Mouse (Mus musculus) stomach, embryonic 16.5 days (tissue): ENCODE data around the gene Vopp1. TPM values are rescaled to one million over a fixed set of nuclear protein-coding genes. Genes with fewer than 3 reads are reported as not detected.
A peak's percentile ranks its signal among the peaks of the same experiment; 100 is the strongest.

ENCODE experiments used
- ATAC-seq: fragments of 200-750 bp; cut with Nextera tagmentation; 2 replicates; pipeline ENCODE4 v1.8.0; 2017; ENCODE audit warnings: moderate number of reproducible peaks, moderate TSS enrichment; ENCODE audit not compliant: insufficient read depth, low FRiP score
- H3K27ac ChIP-seq: fragments of 300-500 bp; sonication (generic); 2 replicates; pipeline ENCODE4 v1.5.1; 2014; ENCODE audit warnings: low read length
- H3K27me3 ChIP-seq: fragments of 300-500 bp; sonication (generic); 2 replicates; pipeline ENCODE4 v1.6.1; 2014; ENCODE audit warnings: low read length, control low read depth, mixed read lengths; ENCODE audit not compliant: control insufficient read depth, insufficient read depth
- H3K36me3 ChIP-seq: fragments of 300-500 bp; sonication (generic); 2 replicates; pipeline ENCODE4 v1.6.1; 2014; ENCODE audit warnings: low read length; ENCODE audit not compliant: control insufficient read depth, insufficient read depth
- H3K4me1 ChIP-seq: fragments of 300-500 bp; sonication (generic); 2 replicates; pipeline ENCODE4 v1.6.1; 2014; ENCODE audit warnings: low read length, control low read depth, mixed read lengths; ENCODE audit not compliant: control insufficient read depth, insufficient read depth
- H3K4me2 ChIP-seq: fragments of 300-500 bp; sonication (generic); 2 replicates; pipeline ENCODE4 v1.6.1; 2014; ENCODE audit warnings: low read depth, low read length, mixed read lengths
- H3K4me3 ChIP-seq: fragments of 300-500 bp; sonication (generic); replicated peaks from 2 replicates; pipeline ENCODE4 v1.5.1; 2014; ENCODE audit warnings: mild to moderate bottlenecking, low read length
- H3K9ac ChIP-seq: fragments of 300-500 bp; sonication (generic); 2 replicates; pipeline ENCODE4 v1.6.1; 2014; ENCODE audit warnings: low read length
- H3K9me3 ChIP-seq: fragments of 300-500 bp; sonication (generic); replicated peaks from 2 replicates; pipeline ENCODE4 v1.6.1; 2016; ENCODE audit warnings: low read length, control low read depth; ENCODE audit not compliant: control insufficient read depth
- WGBS: fragments of 180-500 bp; shearing (Covaris S2); extraction: QIAGEN DNeasy Blood & Tissue Kit; methylation state at CpG from one replicate; pipeline ENCODE4 v1.1.7; 2014; 5-methylcytosine and 5-hydroxymethylcytosine counted together
- polyA plus RNA-seq: library from polyadenylated mRNA; unstranded; fragments of >200 nt; fragmentation: Nextera tagmentation; extraction: Ambion mirVana; gene quantifications from 2 replicates; pipeline ENCODE4 v1.2.1, GENCODE M21; 2015

The Vopp1 gene
- polyA plus RNA-seq, 1 experiment from 2014 or later = 48.6 TPM

GRCm38 (mm10) chr6:57822648-57823410 lies 2.1 kb downstream of the Vopp1 start:
- H3K36me3 ChIP-seq = no peaks in the 10 kb centered on the region
- H3K4me2 ChIP-seq = peak overlapping the region; percentile 70
- H3K4me1 ChIP-seq = 0 out of 2 replicates have a peak, but pooled peaks cover 3% of the 10 kb centered on the region
- H3K4me3 ChIP-seq = peak overlapping the region; percentile 13
- peak; percentile 42; the same call in 1 of the 2 replicates for ATAC-seq
- 58% methylated on average over 5 of the region's 5 CpGs for WGBS
- no peaks in the 10 kb centered on the region for H3K9me3 ChIP-seq
- H3K27ac ChIP-seq = peak overlapping the region; percentile 55
- H3K9ac ChIP-seq = no peak overlapping the region
- H3K27me3 ChIP-seq = no peaks in the 10 kb centered on the region

GRCm38 (mm10) chr6:57814436-57814940 lies 10.5 kb downstream of the Vopp1 start:
- Histone ChIP-seq H3K9ac (no peak overlapping the region), H3K27me3 (no peaks in the 10 kb centered on the region), H3K4me2 (no peak overlapping the region), H3K4me1 (peaks cover 7% of the 10 kb centered on the region), H3K36me3 (0 out of 2 replicates have a peak, but pooled peaks cover 1% of the 10 kb centered on the region), H3K27ac (peak overlapping the region; percentile 38), H3K9me3 (peaks cover 1% of the 10 kb centered on the region; the same call in 1 of the 2 replicates), H3K4me3 (no peak overlapping the region)
- ATAC-seq = no peak
- 91% methylated on average over 2 of the region's 2 CpGs for WGBS

GRCm38 (mm10) chr6:57811748-57812730 lies 12.9 kb downstream of the Vopp1 start:
- Histone ChIP-seq H3K4me3 (no peak overlapping the region), H3K4me2 (no peak overlapping the region), H3K9me3 (peaks cover 5% of the 10 kb centered on the region; the same call in 1 of the 2 replicates), H3K9ac (no peak overlapping the region), H3K4me1 (peaks cover 7% of the 10 kb centered on the region), H3K36me3 (peaks cover 4% of the 10 kb centered on the region; the same call in 1 of the 2 replicates), H3K27ac (peak overlapping the region; percentile 75; the same call in 1 of the 2 replicates), H3K27me3 (no peaks in the 10 kb centered on the region)
- ATAC-seq = peak; percentile 89
- 57% methylated on average over 3 of the region's 3 CpGs for WGBS

- no peak overlapping the region for H3K4me3 ChIP-seq
- ATAC-seq = no peak
- H3K27ac ChIP-seq = no peak overlapping the region
- peaks cover 5% of the 10 kb centered on the region; the same call in 1 of the 2 replicates for H3K9me3 ChIP-seq
- no peaks in the 10 kb centered on the region for H3K27me3 ChIP-seq
- H3K4me1 ChIP-seq = no peaks in the 10 kb centered on the region
- H3K9ac ChIP-seq = no peak overlapping the region
- peaks cover 4% of the 10 kb centered on the region; the same call in 1 of the 2 replicates for H3K36me3 ChIP-seq
- no peak overlapping the region for H3K4me2 ChIP-seq
- whole genome bisulfite sequencing = 87% methylated on average over 5 of the region's 5 CpGs
Observed at GRCm38 (mm10) chr6:57805218-57806069, 19.5 kb downstream of the Vopp1 start.

GRCm38 (mm10) chr6:57803130-57803529 lies 21.8 kb downstream of the Vopp1 start:
- WGBS = 70% methylated on average over 2 of the region's 2 CpGs
- H3K9me3 ChIP-seq = no peaks in the 10 kb centered on the region
- H3K36me3 ChIP-seq = no peaks in the 10 kb centered on the region
- H3K4me1 ChIP-seq = no peaks in the 10 kb centered on the region
- H3K27ac ChIP-seq = no peak overlapping the region
- no peak overlapping the region for H3K4me3 ChIP-seq
- no peak for ATAC-seq
- no peak overlapping the region for H3K4me2 ChIP-seq
- H3K9ac ChIP-seq = no peak overlapping the region
- no peaks in the 10 kb centered on the region for H3K27me3 ChIP-seq

GRCm38 (mm10) chr6:57798986-57799385 lies 26.0 kb downstream of the Vopp1 start:
- Histone ChIP-seq H3K36me3 (no peaks in the 10 kb centered on the region), H3K4me2 (no peak overlapping the region), H3K4me3 (no peak overlapping the region), H3K4me1 (no peaks in the 10 kb centered on the region), H3K9ac (no peak overlapping the region), H3K9me3 (no peaks in the 10 kb centered on the region), H3K27me3 (no peaks in the 10 kb centered on the region), H3K27ac (no peak overlapping the region)
- ATAC-seq = no peak
- WGBS = 93% methylated on average over 1 of the region's 1 CpGs

GRCm38 (mm10) chr6:57796853-57797423 lies 28.0 kb downstream of the Vopp1 start:
- H3K9ac ChIP-seq = no peak overlapping the region
- H3K4me1 ChIP-seq = no peaks in the 10 kb centered on the region
- no peak overlapping the region for H3K27ac ChIP-seq
- H3K4me3 ChIP-seq = no peak overlapping the region
- H3K4me2 ChIP-seq = no peak overlapping the region
- ATAC-seq = no peak
- H3K9me3 ChIP-seq = no peaks in the 10 kb centered on the region
- no peaks in the 10 kb centered on the region for H3K27me3 ChIP-seq
- no peaks in the 10 kb centered on the region for H3K36me3 ChIP-seq
- WGBS = 87% methylated on average over 3 of the region's 3 CpGs

GRCm38 (mm10) chr6:57795835-57796234 lies 29.1 kb downstream of the Vopp1 start:
- 63% methylated on average over 3 of the region's 3 CpGs for WGBS
- H3K4me2 ChIP-seq = no peak overlapping the region

More at GRCm38 (mm10) chr6:57795835-57796234, 29.1 kb downstream of the Vopp1 start:
- no peak overlapping the region for H3K27ac ChIP-seq
- no peaks in the 10 kb centered on the region for H3K36me3 ChIP-seq
- no peak overlapping the region for H3K9ac ChIP-seq
- H3K4me1 ChIP-seq = no peaks in the 10 kb centered on the region
- H3K27me3 ChIP-seq = no peaks in the 10 kb centered on the region
- H3K9me3 ChIP-seq = no peaks in the 10 kb centered on the region
- no peak for ATAC-seq
- H3K4me3 ChIP-seq = no peak overlapping the region
